Mouse (Mus musculus): ENCODE measurements around the gene Ilf2.

DNA sequence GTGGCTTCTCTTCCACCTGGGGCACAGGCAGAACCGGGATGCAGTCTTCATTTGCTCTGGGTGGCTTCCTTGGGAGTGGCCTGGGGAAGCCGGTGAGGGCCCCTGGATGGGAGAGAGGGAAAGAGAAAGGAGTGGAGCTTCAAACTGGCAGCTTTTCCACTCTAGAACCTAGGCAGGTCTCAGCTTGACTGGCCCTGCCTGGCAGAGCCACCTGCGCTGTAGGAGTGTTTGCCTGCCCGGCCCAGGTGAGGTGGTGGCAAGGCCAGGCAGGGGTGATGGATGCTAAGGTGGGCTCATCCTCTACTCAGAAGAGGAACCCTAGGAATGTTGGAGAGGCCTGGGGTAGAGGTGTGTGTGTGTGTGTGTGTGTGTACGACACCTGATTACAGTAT lies 62.0 kb downstream of the Ilf2 start:
- TF ChIP-seq CTCF (IDR thresholded peaks at IDR 0.05; ENCODE audit: low read depth, low read length) (no peak), POLR2A (IDR thresholded peaks at IDR 0.05; ENCODE audit: extremely low read depth, insufficient read depth, low read length) (no peak)

Measured in liver, adult 2 months (tissue).